9 mouse cellular contexts compared by ENCODE assay signal in genomic region chr1:93128710-93129349, GRCm38 (mm10). TPM values are rescaled to one million over a fixed set of nuclear protein-coding genes. Genes with fewer than 3 reads are reported as not detected.
DNase-seq lines count a peak whose midpoint lies in the region; ATAC-seq and TF ChIP-seq lines count a peak whose summit lies in the region.
"Had no signal": no experiment of that assay in that cellular context is flagged by ENCODE, and none has a peak within 500 bp of the region (broad histone marks: within the 10 kb centered on the region; RNA-seq: fewer than 3 reads in every experiment).

No protein-coding gene starts in this region.

- no peaks in the 10 kb centered on the region for H3K36me3 ChIP-seq in heart, postnatal 0 days (replicated peaks; ENCODE audit: control insufficient read depth, insufficient read depth, low read length)
- no peaks in the 10 kb centered on the region for H3K36me3 ChIP-seq in hindbrain, postnatal 0 days (ENCODE audit: insufficient read depth, low read length)
- H3K36me3 ChIP-seq in midbrain, embryonic 14.5 days (ENCODE audit: control insufficient read depth, insufficient read depth, low read length) = no peaks in the 10 kb centered on the region

- TF ChIP-seq EP300 in heart, postnatal 0 days (IDR thresholded peaks at IDR 0.05; ENCODE audit: low read depth) = no peak

- H3K4me2 ChIP-seq in heart, postnatal 0 days (ENCODE audit: low read depth, low read length) = no peak overlapping the region
- H3K4me2 ChIP-seq in hindbrain, postnatal 0 days (ENCODE audit: low read depth, low read length) = no peak overlapping the region
- H3K4me2 ChIP-seq in midbrain, embryonic 14.5 days (ENCODE audit: low read length) = no peak overlapping the region

- no peak overlapping the region for H3K27ac ChIP-seq in heart, postnatal 0 days (ENCODE audit: low read depth)
- H3K27ac ChIP-seq in hindbrain, postnatal 0 days = no peak overlapping the region
- no peak overlapping the region for H3K27ac ChIP-seq in midbrain, embryonic 14.5 days (replicated peaks; ENCODE audit: low read depth, low read length)
- H3K27ac ChIP-seq: macrophage had no signal

- peak; percentile 78 for TF ChIP-seq CTCF in heart, postnatal 0 days (IDR thresholded peaks at IDR 0.05; ENCODE audit: low read depth)
- peak; percentile 87 for TF ChIP-seq CTCF in hindbrain, postnatal 0 days (IDR thresholded peaks at IDR 0.05; ENCODE audit: low read depth)

- H3K9ac ChIP-seq in heart, postnatal 0 days (replicated peaks; ENCODE audit: low read depth, low read length) = no peak overlapping the region
- H3K9ac ChIP-seq in hindbrain, postnatal 0 days (replicated peaks; ENCODE audit: low read length) = no peak overlapping the region
- no peak overlapping the region for H3K9ac ChIP-seq in midbrain, embryonic 14.5 days (replicated peaks; ENCODE audit: low read length)

- WGBS in heart, postnatal 0 days = 28% methylated on average over 6 of the region's 6 CpGs
- WGBS in hindbrain, postnatal 0 days = 29% methylated on average over 6 of the region's 6 CpGs
- 29% methylated on average over 6 of the region's 6 CpGs for WGBS in midbrain, embryonic 14.5 days

- ATAC-seq in heart, postnatal 0 days (ENCODE audit: insufficient read depth, low read depth) = peak; percentile 62
- ATAC-seq in hindbrain, postnatal 0 days = peak; percentile 74
- no peak for ATAC-seq in midbrain, embryonic 14.5 days (ENCODE audit: low FRiP score, low TSS enrichment)

- no peaks in the 10 kb centered on the region for H3K4me1 ChIP-seq in heart, postnatal 0 days (ENCODE audit: control insufficient read depth, insufficient read depth)
- no peaks in the 10 kb centered on the region for H3K4me1 ChIP-seq in hindbrain, postnatal 0 days (ENCODE audit: insufficient read depth, low read length)
- H3K4me1 ChIP-seq in midbrain, embryonic 14.5 days (ENCODE audit: control insufficient read depth, insufficient read depth, low read length) = no peaks in the 10 kb centered on the region

- DNase-seq in heart, postnatal 0 days (ENCODE audit: low spot score) = peak; percentile 52
- DNase-seq in heart, adult 9 months (ENCODE audit: low spot score in 2 of 2) = no peak
- peak; percentile 45 for DNase-seq in adrenal gland, adult 2 months
- DNase-seq in embryo, embryonic 9.5 days (ENCODE audit: extremely low spot score) = peak; percentile 54
- DNase-seq in hindbrain, postnatal 0 days (ENCODE audit: low spot score) = peak; percentile 87
- peak; percentile 40 to 67 for DNase-seq in left cerebral cortex, adult 8-10 months (ENCODE audit: low spot score in 2 of 2)
- peak; percentile 72 for DNase-seq in midbrain, embryonic 14.5 days
- no peak for DNase-seq in thymus, postnatal 10 days (ENCODE audit: low spot score in 2 of 2)

- H3K4me3 ChIP-seq in heart, postnatal 0 days (ENCODE audit: low read depth, low read length) = no peak overlapping the region
- H3K4me3 ChIP-seq in hindbrain, postnatal 0 days (ENCODE audit: low read length) = no peak overlapping the region
- no peak overlapping the region for H3K4me3 ChIP-seq in midbrain, embryonic 14.5 days (replicated peaks; ENCODE audit: low read depth, low read length)

- H3K9me3 ChIP-seq in heart, postnatal 0 days (replicated peaks; ENCODE audit: control insufficient read depth, low read length) = no peaks in the 10 kb centered on the region
- no peaks in the 10 kb centered on the region for H3K9me3 ChIP-seq in hindbrain, postnatal 0 days (ENCODE audit: low read length)
- no peaks in the 10 kb centered on the region for H3K9me3 ChIP-seq in midbrain, embryonic 14.5 days (ENCODE audit: control insufficient read depth, low read length)

- H3K27me3 ChIP-seq in heart, postnatal 0 days (ENCODE audit: control insufficient read depth, insufficient read depth, low read length) = peaks cover 6% of the 10 kb centered on the region; the same call in 1 of the 2 replicates
- H3K27me3 ChIP-seq in hindbrain, postnatal 0 days (ENCODE audit: insufficient read depth, low read length) = no peaks in the 10 kb centered on the region
- no peaks in the 10 kb centered on the region for H3K27me3 ChIP-seq in midbrain, embryonic 14.5 days (ENCODE audit: control insufficient read depth, insufficient read depth, low read length)

RNA-seq across cellular contexts. Expression of gene Agxt, which starts 6.2 kb away (rescaled TPM):
- 0.15 TPM in 1 of 2 replicates, not detected in the other for total RNA-seq in heart, postnatal 0 days (2014; rRNA removed; ENCODE audit: low replicate concordance)
- 0.12 TPM in 1 of 2 replicates, not detected in the other for polyA plus RNA-seq in heart, postnatal 0 days (2015; fragmentation: Nextera tagmentation; extraction: Ambion mirVana)
- total RNA-seq in adrenal gland, adult 2 months (2021) = under 1 TPM in 1 of 2 experiments, not detected in 1; 0.92 TPM
- polyA plus RNA-seq in adrenal gland, adult 2 months (2012; rRNA removed) = 0.44 TPM in 1 of 2 replicates, not detected in the other
- total RNA-seq in hindbrain, postnatal 0 days (2014; rRNA removed) = not detected in 2 replicates
- polyA plus RNA-seq in hindbrain, postnatal 0 days (2015; fragmentation: Nextera tagmentation; extraction: Ambion mirVana) = not detected in 2 replicates
- total RNA-seq in left cerebral cortex, adult 8-10 months (2022) = not detected
- not detected in 2 replicates for polyA plus RNA-seq in midbrain, embryonic 14.5 days (2014; fragmentation: Nextera tagmentation; extraction: Ambion mirVana)
- polyA plus RNA-seq: macrophage had no signal

RNA-seq across cellular contexts. Expression of gene Kif1a, which starts 27.1 kb away (rescaled TPM):
- 15.6 and 16.4 TPM in 2 replicates for total RNA-seq in heart, postnatal 0 days (2014; rRNA removed; ENCODE audit: low replicate concordance)
- polyA plus RNA-seq in heart, postnatal 0 days (2015; fragmentation: Nextera tagmentation; extraction: Ambion mirVana) = 7.2 and 7.3 TPM in 2 replicates
- 10 to 100 TPM; 33.6 to 43.0 TPM for total RNA-seq in adrenal gland, adult 2 months (2021)
- polyA plus RNA-seq in adrenal gland, adult 2 months (2012; rRNA removed) = 25.7 and 29.0 TPM in 2 replicates
- 600 and 696 TPM in 2 replicates for total RNA-seq in hindbrain, postnatal 0 days (2014; rRNA removed)
- 651 and 675 TPM in 2 replicates for polyA plus RNA-seq in hindbrain, postnatal 0 days (2015; fragmentation: Nextera tagmentation; extraction: Ambion mirVana)
- total RNA-seq in left cerebral cortex, adult 8-10 months (2022) = 100 to 1,000 TPM; 755 to 840 (median 807) TPM
- polyA plus RNA-seq in midbrain, embryonic 14.5 days (2014; fragmentation: Nextera tagmentation; extraction: Ambion mirVana) = 228 and 350 TPM in 2 replicates

RNA-seq across cellular contexts. Expression of gene 2310007B03Rik, which starts 31.9 kb away (rescaled TPM):
- 0.76 TPM in 1 of 2 replicates, not detected in the other for total RNA-seq in heart, postnatal 0 days (2014; rRNA removed; ENCODE audit: low replicate concordance)
- 0.07 and 0.29 TPM in 2 replicates for polyA plus RNA-seq in heart, postnatal 0 days (2015; fragmentation: Nextera tagmentation; extraction: Ambion mirVana)
- not detected for total RNA-seq in adrenal gland, adult 2 months (2021)
- polyA plus RNA-seq in adrenal gland, adult 2 months (2012; rRNA removed) = not detected in 2 replicates
- total RNA-seq in hindbrain, postnatal 0 days (2014; rRNA removed) = 0.05 and 0.83 TPM in 2 replicates
- 0.11 and 0.16 TPM in 2 replicates for polyA plus RNA-seq in hindbrain, postnatal 0 days (2015; fragmentation: Nextera tagmentation; extraction: Ambion mirVana)
- total RNA-seq in left cerebral cortex, adult 8-10 months (2022) = under 1 TPM in 1 of 4 experiments, not detected in 3; 0.27 TPM
- polyA plus RNA-seq in midbrain, embryonic 14.5 days (2014; fragmentation: Nextera tagmentation; extraction: Ambion mirVana) = not detected in 2 replicates
- polyA plus RNA-seq: macrophage had no signal

RNA-seq across cellular contexts. Expression of gene Crocc2, which starts 39.7 kb away (rescaled TPM):
- total RNA-seq in heart, postnatal 0 days (2014; rRNA removed; ENCODE audit: low replicate concordance) = 0.08 TPM in 2 replicates
- polyA plus RNA-seq in heart, postnatal 0 days (2015; fragmentation: Nextera tagmentation; extraction: Ambion mirVana) = 0.34 and 0.48 TPM in 2 replicates
- not detected for total RNA-seq in adrenal gland, adult 2 months (2021)
- 0.02 TPM in 1 of 2 replicates, not detected in the other for polyA plus RNA-seq in adrenal gland, adult 2 months (2012; rRNA removed)
- total RNA-seq in hindbrain, postnatal 0 days (2014; rRNA removed) = 1.1 and 1.3 TPM in 2 replicates
- 0.48 and 0.63 TPM in 2 replicates for polyA plus RNA-seq in hindbrain, postnatal 0 days (2015; fragmentation: Nextera tagmentation; extraction: Ambion mirVana)
- under 1 TPM; 0.15 to 0.42 (median 0.20) TPM for total RNA-seq in left cerebral cortex, adult 8-10 months (2022)
- 0.05 and 0.09 TPM in 2 replicates for polyA plus RNA-seq in midbrain, embryonic 14.5 days (2014; fragmentation: Nextera tagmentation; extraction: Ambion mirVana)
- polyA plus RNA-seq: macrophage had no signal

Comparison
In these comparisons a context has a peak if more than half of its experiments do, and no peak if none do; other contexts are left out.
1. DNase-seq: peak in heart, postnatal 0 days (single experiment), adrenal gland, adult 2 months (single experiment), embryo, embryonic 9.5 days (single experiment), hindbrain, postnatal 0 days (single experiment), left cerebral cortex, adult 8-10 months (2 of 2) and midbrain, embryonic 14.5 days (single experiment); none in heart, adult 9 months (0 of 2) and thymus, postnatal 10 days (0 of 2).
2. RNA of gene Kif1a, which starts 27.1 kb away (total RNA-seq): 755 to 840 TPM in left cerebral cortex, adult 8-10 months and 600 to 696 TPM in hindbrain, postnatal 0 days; 33.6 to 43.0 TPM in adrenal gland, adult 2 months and 15.6 to 16.4 TPM in heart, postnatal 0 days; every median in the first group is over 10 times any median in the second.